Mouse (Mus musculus) large intestine, adult 2 months (tissue): Measurements from ENCODE around the gene Clcn1. TPM values are rescaled to one million over a fixed set of nuclear protein-coding genes. Genes with fewer than 3 reads are reported as not detected.
A peak's percentile ranks its signal among the peaks of the same experiment; 100 is the strongest.

Experiments
- DNase-seq: peaks from one replicate; pipeline ENCODE4 v3.0.0-alpha.2; 2012; ENCODE audit warnings: low read depth, low spot score
- WGBS: fragments of 180-500 bp; shearing (Covaris S2); methylation state at CpG from one replicate; pipeline ENCODE4 v1.1.7; 2018; 5-methylcytosine and 5-hydroxymethylcytosine counted together
- polyA plus RNA-seq: library from polyadenylated mRNA; depleted of rRNA; stranded (reverse); fragments of >200 nt; gene quantifications from 2 replicates; pipeline ENCODE4 v1.2.3, GENCODE M21; 2012; rRNA removed

The Clcn1 gene
- polyA plus RNA-seq = 0.31 and 0.51 TPM in 2 replicates

DNA sequence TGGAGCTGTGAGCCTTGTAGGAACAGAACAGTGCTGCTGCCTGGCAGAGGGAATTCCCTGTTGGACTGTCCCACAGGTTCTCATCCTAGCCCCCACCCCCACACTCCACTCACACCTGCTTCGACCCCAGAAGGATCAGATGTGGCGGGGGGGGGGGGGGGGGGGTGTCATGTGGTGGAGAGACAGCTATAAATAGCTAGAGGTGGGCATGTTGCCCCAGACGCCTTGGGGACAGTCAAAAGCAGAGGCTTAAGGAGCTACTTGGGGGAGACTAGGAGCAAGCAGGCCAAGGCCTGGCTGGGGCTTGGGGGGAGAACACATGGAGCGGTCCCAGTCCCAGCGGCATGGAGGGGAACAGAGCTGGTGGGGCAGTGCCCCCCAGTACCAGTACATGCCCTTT lies at the start of gene Clcn1:
TSS of gene Clcn1 (plus strand) at position 238 of the 400 bp plus-strand sequence.
- DNase-seq = no peak
- WGBS = 78% methylated on average over 5 of the region's 5 CpGs

DNA sequence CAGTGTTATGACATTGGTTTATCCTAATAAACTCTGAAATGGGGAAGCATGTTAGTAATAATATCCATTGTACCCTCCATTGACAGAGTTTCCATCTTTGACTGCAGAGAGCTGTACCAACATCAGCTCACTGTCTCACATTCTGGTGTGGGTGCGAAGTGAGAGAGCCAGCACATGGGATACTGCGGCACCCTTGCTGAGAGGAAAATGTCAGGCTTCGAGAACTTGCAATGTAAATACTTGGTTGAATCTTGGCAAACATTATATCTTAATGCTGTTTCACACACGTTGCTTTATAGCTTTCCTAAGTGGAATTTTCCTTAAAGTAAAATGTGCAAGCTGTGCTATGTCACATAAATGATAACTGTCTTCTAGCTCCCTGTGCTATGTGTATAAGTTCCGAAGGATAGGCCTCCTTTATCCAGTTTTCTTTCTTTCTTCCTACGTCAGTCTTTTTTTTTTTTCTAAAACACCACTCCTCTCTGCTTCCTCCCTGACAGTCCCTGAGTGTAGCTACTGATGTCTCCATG lies 49.1 kb upstream of the Clcn1 start:
- DNase-seq = no peak
- 63% methylated on average over 6 of the region's 6 CpGs for WGBS

DNA sequence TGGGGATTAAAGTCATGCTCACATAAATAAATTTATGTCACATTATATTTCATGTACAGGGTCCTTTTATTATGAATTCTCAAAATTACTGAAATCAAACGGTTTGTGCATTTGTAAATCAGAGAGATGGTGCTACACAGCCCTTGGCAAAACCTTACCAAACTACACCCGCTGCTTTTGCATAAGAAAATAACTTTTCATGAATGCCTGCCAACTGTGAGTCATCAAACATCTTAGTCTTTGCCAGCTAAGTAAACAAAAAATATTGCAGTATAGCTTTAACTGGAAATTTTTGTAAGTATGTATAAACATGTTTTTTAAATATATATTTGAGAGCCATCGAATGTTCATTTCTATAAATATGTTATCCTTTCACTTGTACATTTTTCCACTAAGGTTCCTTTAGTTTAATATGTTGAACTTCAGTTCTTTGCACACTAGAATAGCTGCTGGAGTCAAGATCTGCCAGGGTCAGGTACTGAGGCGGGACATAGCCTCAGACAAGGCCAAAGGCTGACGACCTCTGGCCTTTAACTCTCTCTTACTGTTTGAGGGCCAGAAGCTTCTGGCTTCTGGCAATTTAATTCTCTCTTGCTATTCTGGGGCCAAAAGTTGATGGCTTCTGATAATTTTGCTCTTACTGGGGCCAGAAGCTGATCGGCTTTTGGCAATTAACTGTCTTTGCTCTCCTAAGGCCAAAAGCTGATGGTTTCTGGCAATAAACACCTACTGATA lies 45.0 kb upstream of the Clcn1 start:
- no peak for DNase-seq
- WGBS = 31% methylated on average over 6 of the region's 6 CpGs

DNA sequence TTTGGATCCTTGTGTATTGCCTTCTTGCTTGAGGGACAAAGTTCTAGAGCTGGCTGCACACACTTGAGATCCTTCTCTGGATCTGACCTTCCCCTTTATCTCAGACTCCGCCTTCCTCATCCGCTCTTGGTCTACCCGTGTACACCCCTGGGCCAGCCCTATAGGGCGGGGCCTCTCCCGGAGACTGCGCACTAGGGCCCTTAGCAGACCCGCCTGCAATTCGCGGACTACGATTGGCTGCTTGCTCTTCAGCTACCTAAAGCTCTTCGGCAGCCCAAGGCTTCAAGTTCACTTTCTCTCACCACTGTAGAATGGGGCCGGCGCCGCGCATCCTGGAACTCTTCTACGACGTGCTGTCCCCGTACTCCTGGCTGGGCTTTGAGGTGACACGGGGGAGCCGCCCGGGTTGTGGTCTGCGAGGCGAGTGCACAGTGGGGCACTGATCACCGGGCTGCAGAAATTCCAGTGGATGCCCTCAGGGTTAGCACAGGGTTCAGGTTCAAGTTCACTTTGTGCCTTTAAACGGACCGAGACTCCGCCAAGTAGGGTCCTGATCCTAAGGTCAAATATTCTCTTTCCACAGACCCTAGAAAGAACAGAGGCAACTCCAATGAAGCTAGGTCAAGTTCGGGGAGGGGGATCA lies 40.7 kb upstream of the Clcn1 start, which contains the start of gene Gstk1:
TSS of gene Gstk1 (plus strand) at position 225 of the 643 bp plus-strand sequence.
- DNase-seq = peak; percentile 96
- 3% methylated on average over 28 of the region's 28 CpGs for WGBS

DNA sequence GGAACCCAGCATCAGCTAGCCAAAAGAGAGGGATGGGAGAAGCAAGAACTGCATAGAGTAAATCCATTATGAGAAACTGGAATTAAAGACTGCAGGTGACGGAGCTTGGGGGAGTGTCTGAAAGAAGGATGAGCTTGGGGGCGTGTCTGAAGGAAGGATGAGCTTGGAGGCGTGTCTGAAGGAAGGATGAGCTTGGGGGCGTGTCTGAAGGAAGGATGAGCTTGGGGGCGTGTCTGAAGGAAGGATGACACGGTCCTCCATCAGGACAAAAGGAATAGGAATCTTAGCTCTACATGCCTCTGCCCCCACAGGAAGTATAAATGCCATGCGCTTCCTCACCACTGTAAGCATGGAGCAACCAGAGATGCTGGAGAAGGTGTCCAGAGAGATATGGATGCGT lies 39.3 kb upstream of the Clcn1 start:
- WGBS = 66% methylated on average over 8 of the region's 8 CpGs
- no peak for DNase-seq

DNA sequence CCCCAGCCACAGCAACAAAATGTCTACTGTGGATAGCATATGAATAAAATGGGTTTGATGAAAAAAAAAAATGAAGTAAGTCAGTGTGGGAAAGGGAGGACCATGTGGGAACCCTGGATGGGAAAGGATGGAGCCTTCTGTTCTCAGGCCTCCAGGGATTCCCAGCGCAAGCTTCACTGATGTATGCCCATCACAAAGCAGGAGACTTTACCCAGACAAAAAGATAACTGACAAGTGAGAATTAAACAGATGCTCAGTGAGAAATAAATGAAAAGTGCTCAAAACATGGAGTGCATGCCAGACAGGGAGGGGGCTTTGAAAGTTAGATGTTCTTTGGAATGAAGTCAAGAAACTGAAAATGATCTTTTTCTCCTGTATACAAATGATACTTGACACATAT lies 38.5 kb upstream of the Clcn1 start:
- no peak for DNase-seq
- 95% methylated on average over 1 of the region's 1 CpGs for WGBS

DNA sequence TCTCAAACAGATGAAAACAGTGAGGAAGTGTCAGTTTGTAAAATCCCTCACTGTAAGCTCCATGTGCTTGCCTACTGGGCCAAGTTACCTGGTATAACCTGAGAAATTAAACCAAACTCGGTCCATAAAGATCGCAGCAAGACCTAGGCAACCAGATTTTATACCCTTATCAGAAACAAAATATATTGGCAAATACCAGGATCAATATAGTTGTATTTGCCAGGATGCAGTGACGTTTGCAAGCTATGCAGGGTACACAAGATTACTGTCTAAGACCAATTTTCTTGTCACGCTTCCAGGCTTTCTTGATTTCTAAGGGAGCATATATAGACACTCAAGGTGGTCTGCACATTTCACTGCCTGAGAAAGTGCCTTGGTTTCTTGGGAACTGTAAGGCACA lies 34.7 kb upstream of the Clcn1 start:
- 85% methylated on average over 4 of the region's 4 CpGs for WGBS
- no peak for DNase-seq

DNA sequence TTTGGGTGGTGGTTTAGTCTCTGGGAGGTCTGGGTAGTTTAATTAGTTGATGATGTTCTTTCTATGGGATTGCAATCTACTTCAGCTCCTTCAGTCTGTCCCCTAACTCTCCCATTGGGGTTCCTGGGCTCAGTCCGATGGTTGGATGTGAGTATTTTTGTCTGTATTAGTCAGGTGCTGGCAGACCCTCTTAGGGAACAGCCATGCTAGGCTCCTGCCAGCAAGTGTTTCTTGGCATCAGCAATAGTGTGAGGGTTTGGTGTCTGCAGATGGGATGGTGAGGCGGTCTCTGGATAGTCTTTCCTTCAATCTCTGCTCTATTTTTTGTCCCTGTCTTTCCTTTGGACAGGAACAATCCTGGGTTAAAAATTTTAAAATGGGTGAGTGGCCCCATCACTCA lies 33.4 kb upstream of the Clcn1 start:
- WGBS = 100% methylated on average over 2 of the region's 2 CpGs
- DNase-seq = no peak

DNA sequence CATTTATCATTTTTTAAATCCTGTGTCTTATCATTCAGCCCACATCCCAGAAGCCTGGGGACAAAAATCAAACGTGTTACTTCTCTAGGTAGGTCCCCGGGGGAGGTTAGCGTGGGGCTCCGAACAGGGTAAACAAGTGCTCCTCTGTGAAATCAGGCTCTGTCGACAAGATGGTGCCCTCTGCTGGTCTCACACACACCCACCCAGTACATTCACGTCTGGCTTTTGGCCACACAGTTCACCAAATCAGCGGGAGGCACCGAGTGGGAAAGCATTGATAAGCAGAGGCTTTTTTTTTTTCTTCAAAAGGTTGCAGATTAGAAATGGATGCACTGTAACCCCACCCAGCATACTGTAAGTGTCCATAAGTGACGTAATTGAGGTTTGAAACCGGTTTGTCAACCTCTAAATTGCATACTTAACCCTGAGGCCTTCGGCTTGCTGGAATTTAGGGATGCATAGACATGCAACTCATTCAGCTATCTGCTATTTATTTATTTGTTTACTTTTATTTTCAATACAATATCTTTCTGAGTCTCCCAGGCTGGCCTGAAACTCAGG lies 29.1 kb upstream of the Clcn1 start:
- 9% methylated on average over 11 of the region's 11 CpGs for WGBS
- DNase-seq = no peak

DNA sequence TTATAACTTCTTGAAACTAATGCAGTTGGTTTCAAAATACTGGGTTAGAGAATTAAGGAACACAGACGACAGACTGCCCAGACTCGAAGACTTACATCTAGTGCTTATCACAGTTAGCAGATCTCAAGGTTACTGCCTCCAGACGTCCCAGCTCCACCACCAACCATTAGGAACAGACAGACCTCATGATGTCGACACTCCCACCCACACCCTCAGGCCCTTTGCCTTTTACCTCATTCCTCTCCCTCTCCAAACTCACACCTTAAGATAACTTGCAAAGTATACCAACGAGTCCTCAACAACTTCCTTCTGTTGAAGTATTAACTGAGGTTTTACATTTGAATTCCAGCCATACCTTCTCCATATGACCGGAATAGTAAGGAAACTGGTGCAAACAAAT lies 26.1 kb upstream of the Clcn1 start:
- WGBS = 19% methylated on average over 6 of the region's 6 CpGs
- no peak for DNase-seq

DNA sequence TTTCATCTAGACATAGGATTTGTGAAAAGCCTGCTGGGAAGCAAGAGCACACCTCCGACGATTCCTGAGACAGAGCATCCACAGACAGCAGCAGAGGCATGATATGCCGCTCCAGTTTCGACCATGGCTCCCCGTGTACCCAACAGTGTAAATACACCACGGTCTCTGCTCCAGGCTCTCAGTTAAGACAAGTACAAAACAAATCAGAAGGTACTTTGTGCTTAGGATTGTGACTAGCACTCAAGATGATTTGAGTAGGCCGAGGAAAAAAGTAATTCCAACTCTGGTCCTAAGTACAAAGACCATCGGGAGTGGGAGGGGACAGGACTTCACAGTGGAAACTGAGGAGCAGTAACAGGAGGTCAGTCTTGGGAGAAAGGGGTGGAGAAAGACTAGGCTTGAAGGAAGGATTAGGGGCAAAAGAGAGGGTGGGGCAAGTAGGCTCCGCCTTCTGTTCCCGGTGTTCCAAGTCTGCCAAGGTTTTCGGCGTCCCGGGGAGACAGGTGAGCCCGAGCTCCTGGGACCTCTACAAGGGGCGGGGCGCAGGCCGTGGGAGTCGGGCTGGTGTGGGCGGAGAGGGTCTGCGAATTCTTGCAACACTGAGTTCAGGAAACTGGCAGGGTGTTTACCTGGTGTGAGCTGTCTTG lies 24.8 kb upstream of the Clcn1 start, which contains the start of gene Tmem139:
TSS of gene Tmem139 (plus strand) at position 447 of the 647 bp plus-strand sequence.
- peak; percentile 86 for DNase-seq
- 15% methylated on average over 20 of the region's 20 CpGs for WGBS

DNA sequence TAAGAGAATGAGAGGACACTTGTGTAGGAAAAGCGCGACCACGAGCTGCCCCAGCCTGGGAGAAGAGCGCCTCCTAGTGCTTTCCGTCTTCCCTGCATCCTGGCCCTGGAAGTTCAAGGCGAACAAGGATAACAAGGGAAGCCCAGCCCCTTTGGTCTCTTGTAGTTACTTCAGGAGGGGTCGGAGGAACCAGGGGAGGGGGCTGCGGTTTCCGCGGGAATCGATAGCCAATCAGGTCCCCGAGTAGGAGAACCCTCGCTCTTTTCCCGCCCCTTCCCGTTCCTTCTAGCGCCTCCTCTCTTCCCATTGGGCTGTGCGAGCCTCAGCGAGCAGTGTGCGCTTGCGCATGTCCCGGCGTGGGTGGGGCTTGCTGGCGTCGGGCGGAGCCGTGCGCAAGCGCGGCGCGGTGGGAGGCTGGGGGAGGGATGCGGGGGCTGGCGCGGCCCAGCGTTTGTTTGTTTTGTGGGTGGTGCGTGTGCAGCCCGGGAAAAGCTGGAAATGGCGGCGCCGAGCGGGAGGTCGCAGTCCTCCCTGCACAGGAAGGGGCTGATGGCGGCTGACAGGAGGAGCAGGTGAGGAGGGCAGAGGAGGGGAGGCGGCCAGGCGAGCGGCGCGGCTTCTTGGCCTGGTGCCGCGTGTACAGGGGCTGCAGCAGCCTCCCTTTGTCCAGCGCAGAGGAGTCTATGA lies 21.7 kb upstream of the Clcn1 start, which contains the start of gene Casp2:
TSS of gene Casp2 (plus strand) at position 360 of the 687 bp plus-strand sequence.
- DNase-seq = peak; percentile 98
- 1% methylated on average over 51 of the region's 51 CpGs for WGBS

DNA sequence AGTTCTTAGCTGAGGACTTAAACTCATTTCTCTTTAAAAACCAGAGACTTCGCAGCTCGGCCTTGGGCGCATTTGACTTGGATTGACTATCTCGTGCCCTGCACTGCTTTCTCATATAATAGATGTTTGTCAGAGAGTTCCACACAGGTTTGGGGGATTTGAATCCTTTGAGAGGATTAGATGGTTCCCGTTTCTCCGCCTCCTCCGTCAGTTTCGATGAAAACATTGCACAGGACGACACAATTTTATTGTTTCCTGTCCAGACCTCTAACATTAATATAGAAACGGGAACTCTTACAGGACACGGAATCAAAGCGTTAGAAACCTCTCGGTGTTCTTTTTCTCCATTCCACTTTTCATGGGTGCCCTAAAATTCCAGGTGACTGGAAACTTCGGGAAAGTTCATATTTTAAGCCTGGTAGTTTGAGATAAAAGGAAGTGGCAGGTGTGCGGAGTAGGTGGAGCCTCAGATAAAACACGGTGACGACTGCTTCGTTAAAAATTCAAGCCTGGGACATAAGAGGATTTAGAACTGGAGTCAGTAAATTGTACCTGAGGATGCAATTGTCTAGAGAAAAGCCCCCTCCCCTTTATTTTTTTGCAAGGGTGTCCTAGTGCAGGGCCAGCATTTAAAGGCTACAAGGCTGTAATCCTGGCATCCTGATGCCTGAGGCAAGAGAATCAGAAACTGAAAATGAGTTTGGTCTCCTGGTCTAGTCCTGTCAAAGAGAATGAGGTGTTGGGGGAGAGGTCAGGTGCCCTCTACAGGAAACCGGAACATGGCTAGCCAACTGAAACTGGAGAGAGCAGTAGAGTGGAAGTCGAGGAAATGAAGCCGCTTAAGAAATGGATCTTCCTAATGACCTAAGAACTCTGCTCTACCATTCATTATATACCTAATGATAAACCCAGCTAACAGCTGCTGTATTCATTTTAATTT lies 20.8 kb upstream of the Clcn1 start:
- under 1% methylated on average over 21 of the region's 21 CpGs for WGBS
- DNase-seq = no peak

DNA sequence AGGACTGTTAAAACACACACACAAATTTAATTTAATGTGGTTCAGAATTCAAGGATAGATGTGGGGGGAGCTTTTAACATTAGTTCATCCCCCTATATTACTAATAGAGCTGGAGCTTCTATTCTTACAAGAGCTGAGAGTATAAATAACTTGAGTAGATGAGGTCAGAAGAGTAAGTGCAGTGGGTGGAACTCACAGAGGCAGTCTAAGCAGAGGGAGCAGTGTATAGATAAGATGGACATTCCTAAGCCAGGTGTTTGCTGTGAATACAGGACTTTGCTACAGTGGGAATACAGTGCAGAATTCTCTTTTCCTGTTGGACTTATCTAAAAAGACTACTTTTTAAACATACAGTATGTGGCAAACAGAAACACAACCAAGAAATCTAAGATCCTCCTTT lies 15.7 kb upstream of the Clcn1 start:
- no peak for DNase-seq

DNA sequence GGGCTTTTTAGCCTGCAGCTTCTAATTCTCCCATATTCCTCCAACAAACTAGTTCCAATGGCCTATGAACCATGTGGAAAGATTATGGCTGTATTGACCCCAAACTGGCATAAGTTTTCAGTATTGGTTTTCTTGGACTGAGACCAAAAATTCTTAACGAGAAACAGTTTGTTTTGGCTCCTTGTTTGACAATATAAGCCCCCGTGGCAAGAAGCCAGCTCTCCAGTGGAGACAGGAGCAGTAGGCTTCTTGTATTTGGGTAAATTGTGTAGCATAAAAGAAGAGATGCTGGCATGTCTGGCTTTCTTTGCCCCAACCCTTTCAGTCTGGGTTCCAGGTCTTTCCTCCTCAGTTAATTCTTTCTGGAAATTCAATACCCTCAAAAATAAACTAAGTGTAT lies 10.3 kb upstream of the Clcn1 start:
- DNase-seq = no peak
- 30% methylated on average over 2 of the region's 2 CpGs for WGBS

DNA sequence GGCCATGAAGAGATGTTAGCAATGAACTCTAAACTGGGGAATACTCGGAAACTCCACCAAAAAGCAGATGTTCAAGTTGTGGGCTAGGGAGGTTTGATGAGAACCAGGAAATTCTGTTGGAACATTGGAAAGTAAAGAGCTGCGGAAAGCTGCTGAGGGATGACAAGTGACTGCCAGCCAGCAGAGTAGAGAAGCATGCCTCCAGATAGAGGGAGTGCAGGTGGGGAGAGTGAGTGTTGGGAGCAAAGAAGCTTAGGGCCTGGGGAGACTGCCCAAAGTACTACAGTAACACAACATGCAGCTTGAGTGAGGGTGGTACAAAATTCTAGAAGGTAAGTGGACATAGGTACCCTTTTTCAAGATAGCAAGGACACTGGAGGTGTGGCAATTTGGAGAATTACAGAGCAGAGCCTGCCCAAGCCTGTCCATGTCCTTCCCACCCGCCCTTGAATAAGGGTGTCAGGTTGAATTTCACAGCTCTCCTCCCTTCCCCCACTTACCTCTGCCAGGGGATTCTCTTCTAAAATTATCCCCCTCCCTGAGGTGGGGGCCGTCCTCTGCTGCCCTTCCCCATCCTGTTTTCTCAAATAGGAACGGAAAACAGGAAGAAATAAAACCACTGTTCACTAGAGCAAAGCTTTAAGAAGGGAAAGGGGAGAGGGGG lies 3.5 kb upstream of the Clcn1 start:
- WGBS = 71% methylated on average over 5 of the region's 5 CpGs
- DNase-seq = no peak

DNA sequence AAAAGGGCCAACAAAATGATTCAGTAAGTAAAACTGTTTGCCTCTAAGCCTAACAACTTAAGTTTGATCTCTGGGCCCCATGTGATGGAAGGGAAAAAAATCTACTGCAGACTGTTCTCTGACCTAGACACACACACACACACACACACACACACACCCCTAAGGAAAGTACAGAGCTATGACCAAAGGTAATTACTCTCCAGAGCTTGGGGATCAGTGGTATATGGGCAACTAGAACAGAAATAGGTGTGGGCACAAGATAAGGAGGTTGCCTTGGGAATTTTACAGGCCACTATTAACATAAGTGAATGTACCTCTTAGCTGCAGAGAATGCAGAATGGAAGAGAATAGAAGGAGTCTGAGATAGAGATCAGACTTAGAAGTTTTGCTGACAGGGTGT lies 1.1 kb downstream of the Clcn1 start:
- DNase-seq = no peak

DNA sequence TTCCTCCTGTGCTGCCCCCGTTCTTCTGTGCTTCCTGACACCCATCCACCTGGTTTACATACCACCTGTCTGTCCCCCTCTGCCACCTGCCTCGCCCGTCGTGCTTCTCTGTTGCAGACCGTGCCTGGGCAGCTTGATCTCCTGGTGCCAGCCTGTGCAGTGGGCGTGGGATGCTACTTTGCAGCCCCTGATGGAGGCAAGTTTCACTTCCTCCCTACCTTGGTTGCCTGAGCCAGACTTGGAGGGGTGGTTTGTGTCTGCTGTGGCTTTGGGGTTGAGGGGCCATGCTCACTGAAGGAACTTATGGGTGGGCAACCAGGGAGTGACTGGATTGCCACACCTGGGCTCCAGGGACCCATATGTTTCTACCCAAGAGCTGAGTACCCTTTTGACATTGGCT lies 6.8 kb downstream of the Clcn1 start:
- DNase-seq = no peak
- 42% methylated on average over 6 of the region's 6 CpGs for WGBS
